Comparison of ENCODE assay signal across 10 mouse cellular contexts in the genomic region with DNA sequence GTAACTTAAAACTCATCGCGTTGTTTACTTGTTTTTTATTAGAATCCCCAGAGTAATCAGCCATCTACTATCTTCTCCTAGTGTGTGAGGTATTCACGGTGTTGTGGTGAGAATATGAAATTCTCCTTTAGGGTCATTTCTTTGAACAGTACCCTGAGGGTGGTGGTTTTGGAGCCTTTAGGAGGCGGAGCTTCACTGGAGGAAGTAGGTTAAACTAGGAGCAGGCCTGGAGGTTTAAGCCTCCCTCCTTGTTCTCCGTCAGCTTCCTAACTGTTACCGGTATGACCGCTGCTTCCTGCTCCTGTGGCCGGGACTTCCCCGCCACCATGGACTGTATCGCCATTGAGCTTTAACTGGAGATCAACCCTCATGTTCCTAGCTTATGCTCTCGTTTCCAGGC.
DNase-seq lines count a peak whose midpoint lies in the region; ATAC-seq lines count a peak whose summit lies in the region.
"Had no signal": no experiment of that assay in that cellular context is flagged by ENCODE, and none has a peak within 500 bp of the region (broad histone marks: within the 10 kb centered on the region; RNA-seq: fewer than 3 reads in every experiment).

No protein-coding gene starts in this region.

- DNase-seq in intestine, embryonic 14.5 days (ENCODE audit: low spot score): no peak
- peak; percentile 45 for DNase-seq in splenic B cell, adult 2 months (ENCODE audit: low read depth, low spot score)
- DNase-seq in cerebellum, adult 8-10 months: no peak
- DNase-seq in spleen, postnatal 14 days (ENCODE audit: low spot score in 2 of 2): no peak
- DNase-seq: cerebellum, adult 18-20 months; left cerebral cortex, postnatal 4 days had no signal

- no peaks in the 10 kb centered on the region for H3K36me3 ChIP-seq in intestine, embryonic 14.5 days (ENCODE audit: control insufficient read depth, insufficient read depth, low read length)
- H3K36me3 ChIP-seq in intestine, embryonic 15.5 days: 0 out of 2 replicates have a peak, but pooled peaks cover 3% of the 10 kb centered on the region
- H3K36me3 ChIP-seq in heart, embryonic 16.5 days (ENCODE audit: control insufficient read depth, insufficient read depth): peaks cover 2% of the 10 kb centered on the region; the same call in 1 of the 2 replicates
- peaks cover 2% of the 10 kb centered on the region; the same call in 1 of the 2 replicates for H3K36me3 ChIP-seq in limb, embryonic 13.5 days
- H3K36me3 ChIP-seq in splenic B cell, adult 2 months (ENCODE audit: control insufficient read depth, insufficient read depth, low read length, poor library complexity, severe bottlenecking): no peaks in the 10 kb centered on the region
- no peaks in the 10 kb centered on the region for H3K36me3 ChIP-seq in forebrain, embryonic 16.5 days (ENCODE audit: control insufficient read depth, insufficient read depth)

- H3K27ac ChIP-seq in intestine, embryonic 14.5 days (ENCODE audit: low read depth): no peak overlapping the region
- H3K27ac ChIP-seq in intestine, embryonic 15.5 days: no peak overlapping the region
- H3K27ac ChIP-seq in heart, embryonic 16.5 days (ENCODE audit: low read length): no peak overlapping the region
- H3K27ac ChIP-seq in limb, embryonic 13.5 days: no peak overlapping the region
- no peak overlapping the region for H3K27ac ChIP-seq in forebrain, embryonic 16.5 days (ENCODE audit: low read length)

- H3K4me3 ChIP-seq in intestine, embryonic 14.5 days (ENCODE audit: low read depth, low read length): no peak overlapping the region
- no peak overlapping the region for H3K4me3 ChIP-seq in intestine, embryonic 15.5 days (replicated peaks)
- H3K4me3 ChIP-seq in heart, embryonic 16.5 days (ENCODE audit: low read length): peak overlapping the region; percentile 4; the same call in 1 of the 2 replicates
- H3K4me3 ChIP-seq in limb, embryonic 13.5 days: peak overlapping the region; percentile 15
- H3K4me3 ChIP-seq in forebrain, embryonic 16.5 days (replicated peaks; ENCODE audit: low read length): no peak overlapping the region

- H3K9me3 ChIP-seq in intestine, embryonic 14.5 days (ENCODE audit: control insufficient read depth, low read length): no peaks in the 10 kb centered on the region
- H3K9me3 ChIP-seq in intestine, embryonic 15.5 days: no peaks in the 10 kb centered on the region
- no peaks in the 10 kb centered on the region for H3K9me3 ChIP-seq in heart, embryonic 16.5 days (replicated peaks; ENCODE audit: control insufficient read depth, low read length)
- no peaks in the 10 kb centered on the region for H3K9me3 ChIP-seq in limb, embryonic 13.5 days
- H3K9me3 ChIP-seq in forebrain, embryonic 16.5 days (ENCODE audit: control insufficient read depth, low read length): no peaks in the 10 kb centered on the region

- H3K27me3 ChIP-seq in intestine, embryonic 14.5 days (replicated peaks; ENCODE audit: control insufficient read depth, insufficient read depth, low read length): no peaks in the 10 kb centered on the region
- no peaks in the 10 kb centered on the region for H3K27me3 ChIP-seq in intestine, embryonic 15.5 days (replicated peaks)
- H3K27me3 ChIP-seq in heart, embryonic 16.5 days (ENCODE audit: control insufficient read depth, insufficient read depth, low read length): no peaks in the 10 kb centered on the region
- H3K27me3 ChIP-seq in limb, embryonic 13.5 days: no peaks in the 10 kb centered on the region
- no peaks in the 10 kb centered on the region for H3K27me3 ChIP-seq in splenic B cell, adult 2 months (ENCODE audit: control insufficient read depth, insufficient read depth, low read length, poor library complexity, severe bottlenecking)
- H3K27me3 ChIP-seq in forebrain, embryonic 16.5 days (replicated peaks; ENCODE audit: control insufficient read depth, insufficient read depth, low read length): no peaks in the 10 kb centered on the region

- 0 out of 2 replicates have a peak, but pooled peaks cover 3% of the 10 kb centered on the region for H3K4me1 ChIP-seq in intestine, embryonic 14.5 days (replicated peaks; ENCODE audit: control insufficient read depth, insufficient read depth, low read length)
- H3K4me1 ChIP-seq in intestine, embryonic 15.5 days (replicated peaks): no peaks in the 10 kb centered on the region
- H3K4me1 ChIP-seq in heart, embryonic 16.5 days (ENCODE audit: control insufficient read depth, insufficient read depth, low read length): no peaks in the 10 kb centered on the region
- H3K4me1 ChIP-seq in limb, embryonic 13.5 days: peaks cover 11% of the 10 kb centered on the region
- no peaks in the 10 kb centered on the region for H3K4me1 ChIP-seq in forebrain, embryonic 16.5 days (replicated peaks; ENCODE audit: control insufficient read depth, insufficient read depth, low read length)

- ATAC-seq in intestine, embryonic 14.5 days (replicated peaks; ENCODE audit: low FRiP score, low TSS enrichment, low read depth): no peak
- ATAC-seq in intestine, embryonic 15.5 days: no peak
- ATAC-seq in heart, embryonic 16.5 days (replicated peaks; ENCODE audit: extremely low read depth, insufficient read depth, low FRiP score): 0 out of 2 replicates have a peak, but pooled peaks have one; percentile 16
- ATAC-seq in limb, embryonic 13.5 days (ENCODE audit: low FRiP score, low read depth): peak; percentile 18; the same call in 1 of the 2 replicates
- ATAC-seq in forebrain, embryonic 16.5 days: no peak

- H3K9ac ChIP-seq in intestine, embryonic 14.5 days (ENCODE audit: low read length): no peak overlapping the region
- no peak overlapping the region for H3K9ac ChIP-seq in intestine, embryonic 15.5 days
- no peak overlapping the region for H3K9ac ChIP-seq in heart, embryonic 16.5 days (ENCODE audit: low read length)
- no peak overlapping the region for H3K9ac ChIP-seq in limb, embryonic 13.5 days
- H3K9ac ChIP-seq in forebrain, embryonic 16.5 days (replicated peaks; ENCODE audit: low read depth, low read length): no peak overlapping the region

- H3K4me2 ChIP-seq in intestine, embryonic 14.5 days (ENCODE audit: low read length): peak overlapping the region; percentile 3; the same call in 1 of the 2 replicates
- H3K4me2 ChIP-seq in intestine, embryonic 15.5 days (replicated peaks): no peak overlapping the region
- H3K4me2 ChIP-seq in heart, embryonic 16.5 days (ENCODE audit: low read depth, low read length): peak overlapping the region; percentile 39
- H3K4me2 ChIP-seq in limb, embryonic 13.5 days (replicated peaks): peak overlapping the region; percentile 46
- no peak overlapping the region for H3K4me2 ChIP-seq in forebrain, embryonic 16.5 days (ENCODE audit: low read length)

- 51% methylated on average over 11 of the region's 11 CpGs for WGBS in intestine, embryonic 14.5 days
- 53% methylated on average over 11 of the region's 11 CpGs for WGBS in intestine, embryonic 15.5 days
- 50% methylated on average over 11 of the region's 11 CpGs for WGBS in heart, embryonic 16.5 days
- 44% methylated on average over 11 of the region's 11 CpGs for WGBS in limb, embryonic 13.5 days
- 65% methylated on average over 11 of the region's 11 CpGs for WGBS in forebrain, embryonic 16.5 days

Comparison
In these comparisons a context has a peak if more than half of its experiments do, and no peak if none do; other contexts are left out.
1. H3K4me2 ChIP-seq: peak in intestine, embryonic 14.5 days (single experiment), heart, embryonic 16.5 days (single experiment) and limb, embryonic 13.5 days (single experiment); none in intestine, embryonic 15.5 days (single experiment) and forebrain, embryonic 16.5 days (single experiment).
2. ATAC-seq: peak in heart, embryonic 16.5 days (single experiment) and limb, embryonic 13.5 days (single experiment); none in intestine, embryonic 14.5 days (single experiment), intestine, embryonic 15.5 days (single experiment) and forebrain, embryonic 16.5 days (single experiment).
3. H3K4me3 ChIP-seq: peak in heart, embryonic 16.5 days (single experiment) and limb, embryonic 13.5 days (single experiment); none in intestine, embryonic 14.5 days (single experiment), intestine, embryonic 15.5 days (single experiment) and forebrain, embryonic 16.5 days (single experiment).